Mouse (Mus musculus) activated CD4-positive, CD25-positive, alpha-beta regulatory T cell, adult 4 months (primary cell): ENCODE measurements around the gene Appl2. TPM values are rescaled to one million over a fixed set of nuclear protein-coding genes. Genes with fewer than 3 reads are reported as not detected.

ENCODE experiments used
- ATAC-seq: one replicate; pipeline ENCODE4 v1.8.0; 2017
- polyA plus RNA-seq, 2 experiments: library from polyadenylated mRNA; unstranded; fragments of 100-300 nt; shearing (Covaris generic); gene quantifications; one replicate each; pipeline ENCODE4 v1.2.1; 2017

The Appl2 gene
- polyA plus RNA-seq, 2 experiments from 2014 or later, result 6.4 to 8.5 TPM

- ATAC-seq, result no peak
Measured at GRCm38 (mm10) chr10:83630899-83631298, 17.6 kb downstream of the Appl2 start.

GRCm38 (mm10) chr10:83629878-83630277 is 18.7 kb downstream of the Appl2 start:
- no peak for ATAC-seq

GRCm38 (mm10) chr10:83629190-83629781 is 19.3 kb downstream of the Appl2 start:
- ATAC-seq, result no peak

GRCm38 (mm10) chr10:83628241-83628640 is 20.3 kb downstream of the Appl2 start:
- no peak for ATAC-seq

- no peak for ATAC-seq
Measured at GRCm38 (mm10) chr10:83627113-83627687, 21.3 kb downstream of the Appl2 start.

GRCm38 (mm10) chr10:83624841-83625240 is 23.7 kb downstream of the Appl2 start:
- no peak for ATAC-seq

GRCm38 (mm10) chr10:83624065-83624464 is 24.5 kb downstream of the Appl2 start:
- ATAC-seq, result no peak

- ATAC-seq, result no peak
Measured at GRCm38 (mm10) chr10:83620350-83621055, 28.0 kb downstream of the Appl2 start.

- ATAC-seq, result no peak
Measured at GRCm38 (mm10) chr10:83618819-83619440, 29.6 kb downstream of the Appl2 start.

- ATAC-seq, result no peak
Measured at GRCm38 (mm10) chr10:83617366-83617765, 31.2 kb downstream of the Appl2 start.

- no peak for ATAC-seq
Measured at GRCm38 (mm10) chr10:83612648-83613215, 35.8 kb downstream of the Appl2 start.

- ATAC-seq, result no peak
Measured at GRCm38 (mm10) chr10:83611863-83612262, 36.7 kb downstream of the Appl2 start.

GRCm38 (mm10) chr10:83610518-83610917 is 38.0 kb downstream of the Appl2 start:
- no peak for ATAC-seq

- no peak for ATAC-seq
Measured at GRCm38 (mm10) chr10:83608596-83608995, 39.9 kb downstream of the Appl2 start.

- no peak for ATAC-seq
Measured at GRCm38 (mm10) chr10:83607111-83607510, 41.4 kb downstream of the Appl2 start.

GRCm38 (mm10) chr10:83605637-83606183 is 42.8 kb downstream of the Appl2 start:
- no peak for ATAC-seq

- ATAC-seq, result no peak
Measured at GRCm38 (mm10) chr10:83603956-83604564, 44.5 kb downstream of the Appl2 start.

- ATAC-seq, result no peak
Measured at GRCm38 (mm10) chr10:83600650-83601049, 47.9 kb downstream of the Appl2 start.

GRCm38 (mm10) chr10:83594526-83594925 is 54.0 kb downstream of the Appl2 start:
- ATAC-seq, result no peak

- ATAC-seq, result no peak
Measured at GRCm38 (mm10) chr10:83592616-83593015, 55.9 kb downstream of the Appl2 start.

GRCm38 (mm10) chr10:83590801-83591200 is 57.7 kb downstream of the Appl2 start:
- ATAC-seq, result no peak
